ENCODE assay signal across 15 mouse cellular contexts in genomic region chr1:131064202-131064601, GRCm38 (mm10). TPM values are rescaled to one million over a fixed set of nuclear protein-coding genes. Genes with fewer than 3 reads are reported as not detected.
DNase-seq lines count a peak whose midpoint lies in the region; ATAC-seq and TF ChIP-seq lines count a peak whose summit lies in the region.
"Had no signal": no experiment of that assay in that cellular context is flagged by ENCODE, and none has a peak within 500 bp of the region (broad histone marks: within the 10 kb centered on the region; RNA-seq: fewer than 3 reads in every experiment).

No protein-coding gene starts in this region.

- no peaks in the 10 kb centered on the region for H3K9me3 ChIP-seq in forebrain, postnatal 0 days (ENCODE audit: low read length)
- no peaks in the 10 kb centered on the region for H3K9me3 ChIP-seq in forebrain, embryonic 10.5 days
- H3K9me3 ChIP-seq in midbrain, embryonic 13.5 days: no peaks in the 10 kb centered on the region
- H3K9me3 ChIP-seq in midbrain, embryonic 11.5 days (ENCODE audit: control insufficient read depth, low read length): no peaks in the 10 kb centered on the region
- H3K9me3 ChIP-seq in hindbrain, embryonic 14.5 days (ENCODE audit: control insufficient read depth, low read length): no peaks in the 10 kb centered on the region
- H3K9me3 ChIP-seq in midbrain, embryonic 16.5 days (replicated peaks; ENCODE audit: control insufficient read depth, low read length, poor library complexity, severe bottlenecking): no peaks in the 10 kb centered on the region
- H3K9me3 ChIP-seq: liver, embryonic 15.5 days had no signal

- no peak overlapping the region for H3K9ac ChIP-seq in forebrain, postnatal 0 days
- H3K9ac ChIP-seq in midbrain, embryonic 13.5 days (replicated peaks): no peak overlapping the region
- H3K9ac ChIP-seq in midbrain, embryonic 11.5 days (ENCODE audit: low read length): no peak overlapping the region
- no peak overlapping the region for H3K9ac ChIP-seq in hindbrain, embryonic 14.5 days
- H3K9ac ChIP-seq in midbrain, embryonic 16.5 days (ENCODE audit: low read depth, low read length): no peak overlapping the region
- H3K9ac ChIP-seq: liver, embryonic 15.5 days had no signal

- no peak overlapping the region for H3K4me3 ChIP-seq in forebrain, postnatal 0 days (ENCODE audit: low read depth, low read length)
- H3K4me3 ChIP-seq in forebrain, embryonic 10.5 days: no peak overlapping the region
- H3K4me3 ChIP-seq in midbrain, embryonic 13.5 days (replicated peaks): no peak overlapping the region
- no peak overlapping the region for H3K4me3 ChIP-seq in midbrain, embryonic 11.5 days (ENCODE audit: low read depth, low read length)
- no peak overlapping the region for H3K4me3 ChIP-seq in hindbrain, embryonic 14.5 days (replicated peaks; ENCODE audit: low read length)
- H3K4me3 ChIP-seq in midbrain, embryonic 16.5 days (ENCODE audit: low read depth, low read length): no peak overlapping the region
- H3K4me3 ChIP-seq: liver, embryonic 15.5 days had no signal

- no peak overlapping the region for H3K27ac ChIP-seq in forebrain, postnatal 0 days (ENCODE audit: low read depth, low read length)
- no peak overlapping the region for H3K27ac ChIP-seq in forebrain, embryonic 10.5 days
- peak overlapping the region; percentile 44; the same call in 1 of the 2 replicates for H3K27ac ChIP-seq in midbrain, embryonic 13.5 days
- no peak overlapping the region for H3K27ac ChIP-seq in midbrain, embryonic 11.5 days (ENCODE audit: low read depth, low read length)
- no peak overlapping the region for H3K27ac ChIP-seq in hindbrain, embryonic 14.5 days
- H3K27ac ChIP-seq in midbrain, embryonic 16.5 days (ENCODE audit: low read length): no peak overlapping the region
- H3K27ac ChIP-seq: liver, embryonic 15.5 days had no signal

- H3K27me3 ChIP-seq in forebrain, postnatal 0 days (ENCODE audit: insufficient read depth, low read length): no peaks in the 10 kb centered on the region
- no peaks in the 10 kb centered on the region for H3K27me3 ChIP-seq in forebrain, embryonic 10.5 days (ENCODE audit: poor library complexity, severe bottlenecking)
- H3K27me3 ChIP-seq in midbrain, embryonic 13.5 days: no peaks in the 10 kb centered on the region
- no peaks in the 10 kb centered on the region for H3K27me3 ChIP-seq in midbrain, embryonic 11.5 days (ENCODE audit: control insufficient read depth, insufficient read depth, low read length)
- no peaks in the 10 kb centered on the region for H3K27me3 ChIP-seq in hindbrain, embryonic 14.5 days (ENCODE audit: control insufficient read depth, insufficient read depth, low read length)
- H3K27me3 ChIP-seq in midbrain, embryonic 16.5 days (ENCODE audit: control insufficient read depth, insufficient read depth, low read depth, low read length): no peaks in the 10 kb centered on the region
- H3K27me3 ChIP-seq: CH12.LX; liver, embryonic 15.5 days had no signal

- peak; percentile 21; the same call in 1 of the 2 replicates for ATAC-seq in forebrain, postnatal 0 days
- ATAC-seq in midbrain, embryonic 13.5 days: peak; percentile 64
- ATAC-seq in midbrain, embryonic 11.5 days (ENCODE audit: low FRiP score): no peak
- peak; percentile 34; the same call in 1 of the 2 replicates for ATAC-seq in hindbrain, embryonic 14.5 days (ENCODE audit: low FRiP score)
- ATAC-seq in midbrain, embryonic 16.5 days: peak; percentile 53; the same call in 1 of the 2 replicates

- 0 out of 2 replicates have a peak, but pooled peaks cover 6% of the 10 kb centered on the region for H3K4me1 ChIP-seq in forebrain, postnatal 0 days (ENCODE audit: insufficient read depth)
- H3K4me1 ChIP-seq in forebrain, embryonic 10.5 days: peaks cover 46% of the 10 kb centered on the region
- H3K4me1 ChIP-seq in midbrain, embryonic 13.5 days (replicated peaks): peaks cover 53% of the 10 kb centered on the region
- peaks cover 20% of the 10 kb centered on the region for H3K4me1 ChIP-seq in midbrain, embryonic 11.5 days (ENCODE audit: control insufficient read depth, insufficient read depth, low read length)
- H3K4me1 ChIP-seq in hindbrain, embryonic 14.5 days (replicated peaks; ENCODE audit: control insufficient read depth, insufficient read depth, low read length): peaks cover 23% of the 10 kb centered on the region
- peaks cover 17% of the 10 kb centered on the region for H3K4me1 ChIP-seq in midbrain, embryonic 16.5 days (ENCODE audit: control insufficient read depth, insufficient read depth, low read length)

- no peak for TF ChIP-seq CTCF in forebrain, postnatal 0 days (IDR thresholded peaks at IDR 0.05; ENCODE audit: low read depth)

- no peaks in the 10 kb centered on the region for H3K36me3 ChIP-seq in forebrain, postnatal 0 days (ENCODE audit: insufficient read depth)
- H3K36me3 ChIP-seq in forebrain, embryonic 10.5 days (replicated peaks): peaks cover 30% of the 10 kb centered on the region
- peaks cover 8% of the 10 kb centered on the region; the same call in 1 of the 2 replicates for H3K36me3 ChIP-seq in midbrain, embryonic 13.5 days
- H3K36me3 ChIP-seq in midbrain, embryonic 11.5 days (ENCODE audit: control insufficient read depth, insufficient read depth, low read length): no peaks in the 10 kb centered on the region
- H3K36me3 ChIP-seq in hindbrain, embryonic 14.5 days (replicated peaks; ENCODE audit: control insufficient read depth, insufficient read depth): no peaks in the 10 kb centered on the region
- H3K36me3 ChIP-seq in midbrain, embryonic 16.5 days (ENCODE audit: control insufficient read depth, insufficient read depth, low read length): no peaks in the 10 kb centered on the region
- H3K36me3 ChIP-seq: liver, embryonic 15.5 days had no signal

- no peak for DNase-seq in forebrain, postnatal 0 days
- no peak for DNase-seq in forebrain, embryonic 10.5 days (ENCODE audit: extremely low spot score, low spot score)
- no peak for DNase-seq in midbrain, embryonic 11.5 days (ENCODE audit: low spot score, missing footprints)
- no peak for DNase-seq in hindbrain, embryonic 14.5 days (ENCODE audit: low spot score)
- DNase-seq in layer of hippocampus, postnatal 10 days (ENCODE audit: low spot score in 2 of 2): no peak
- no peak for DNase-seq in c-Kit-positive CD71-positive TER-119-positive erythroid progenitor cells, embryonic 14.5 days (ENCODE audit: low spot score)
- DNase-seq: cerebellum, postnatal 25 days; heart, adult 18-20 months; right cerebral cortex, adult 18-20 months had no signal

- no peak overlapping the region for H3K4me2 ChIP-seq in forebrain, postnatal 0 days (ENCODE audit: low read depth)
- no peak overlapping the region for H3K4me2 ChIP-seq in midbrain, embryonic 13.5 days (replicated peaks)
- no peak overlapping the region for H3K4me2 ChIP-seq in midbrain, embryonic 11.5 days
- no peak overlapping the region for H3K4me2 ChIP-seq in hindbrain, embryonic 14.5 days (replicated peaks)
- no peak overlapping the region for H3K4me2 ChIP-seq in midbrain, embryonic 16.5 days (ENCODE audit: low read length)
- H3K4me2 ChIP-seq: liver, embryonic 15.5 days had no signal

- 67% methylated on average over 6 of the region's 6 CpGs for WGBS in forebrain, postnatal 0 days
- 79% methylated on average over 6 of the region's 6 CpGs for WGBS in forebrain, embryonic 10.5 days
- 46% methylated on average over 6 of the region's 6 CpGs for WGBS in midbrain, embryonic 13.5 days
- 72% methylated on average over 6 of the region's 6 CpGs for WGBS in midbrain, embryonic 11.5 days
- WGBS in hindbrain, embryonic 14.5 days: 36% methylated on average over 6 of the region's 6 CpGs
- WGBS in midbrain, embryonic 16.5 days: 44% methylated on average over 6 of the region's 6 CpGs

RNA-seq across cellular contexts. Expression of gene Mapkapk2, which starts 33.4 kb away (rescaled TPM):
- 47.9 and 57.3 TPM in 2 replicates for total RNA-seq in forebrain, postnatal 0 days (2014; rRNA removed)
- 18.0 and 18.3 TPM in 2 replicates for polyA plus RNA-seq in forebrain, postnatal 0 days (2015; fragmentation: Nextera tagmentation; extraction: Ambion mirVana)
- 41.1 and 41.3 TPM in 2 replicates for polyA plus RNA-seq in forebrain, embryonic 10.5 days (2016; fragmentation: Nextera tagmentation; extraction: Ambion mirVana)
- polyA plus RNA-seq in midbrain, embryonic 13.5 days (2015; fragmentation: Nextera tagmentation; extraction: Ambion mirVana): 29.0 and 36.3 TPM in 2 replicates
- 49.8 and 56.0 TPM in 2 replicates for polyA plus RNA-seq in midbrain, embryonic 11.5 days (2014; fragmentation: Nextera tagmentation; extraction: Ambion mirVana)
- 22.5 and 23.7 TPM in 2 replicates for polyA plus RNA-seq in hindbrain, embryonic 14.5 days (2014; fragmentation: Nextera tagmentation; extraction: Ambion mirVana)
- 12.6 and 14.9 TPM in 2 replicates for polyA plus RNA-seq in midbrain, embryonic 16.5 days (2015; fragmentation: Nextera tagmentation; extraction: Ambion mirVana)
- 10 to 100 TPM; 31.2 to 34.0 TPM for total RNA-seq in layer of hippocampus, postnatal 10 days (2021)

RNA-seq across cellular contexts. Expression of gene Il10, which starts 44.6 kb away (rescaled TPM):
- total RNA-seq in forebrain, postnatal 0 days (2014; rRNA removed): 0.15 TPM in 1 of 2 replicates, not detected in the other
- polyA plus RNA-seq in forebrain, postnatal 0 days (2015; fragmentation: Nextera tagmentation; extraction: Ambion mirVana): not detected in 2 replicates
- not detected in 2 replicates for polyA plus RNA-seq in forebrain, embryonic 10.5 days (2016; fragmentation: Nextera tagmentation; extraction: Ambion mirVana)
- not detected in 2 replicates for polyA plus RNA-seq in midbrain, embryonic 13.5 days (2015; fragmentation: Nextera tagmentation; extraction: Ambion mirVana)
- not detected in 2 replicates for polyA plus RNA-seq in midbrain, embryonic 11.5 days (2014; fragmentation: Nextera tagmentation; extraction: Ambion mirVana)
- polyA plus RNA-seq in hindbrain, embryonic 14.5 days (2014; fragmentation: Nextera tagmentation; extraction: Ambion mirVana): not detected in 2 replicates
- not detected in 2 replicates for polyA plus RNA-seq in midbrain, embryonic 16.5 days (2015; fragmentation: Nextera tagmentation; extraction: Ambion mirVana)
- total RNA-seq in layer of hippocampus, postnatal 10 days (2021): not detected
- total RNA-seq: heart, adult 18-20 months; monocyte, adult 5-6 weeks had no signal
- polyA plus RNA-seq: kidney, embryonic 14.5 days; liver, embryonic 15.5 days had no signal
